Mouse (Mus musculus) gonadal fat pad, adult 2 months (tissue): ENCODE results near the gene Dock4. TPM values are rescaled to one million over a fixed set of nuclear protein-coding genes. Genes with fewer than 3 reads are reported as not detected.

ENCODE experiments used
- DNase-seq: peaks from one replicate; pipeline ENCODE4 v3.0.0-alpha.2; 2012; ENCODE audit warnings: low read depth
- polyA plus RNA-seq: library from polyadenylated mRNA; depleted of rRNA; stranded (reverse); fragments of >200 nt; gene quantifications from 2 replicates; pipeline ENCODE4 v1.2.3, GENCODE M21; 2012

The Dock4 gene
- polyA plus RNA-seq, 1 experiment: 7.0 TPM

GRCm38 (mm10) chr12:40759281-40759680 lies 313.5 kb downstream of the Dock4 start:
- no peak for DNase-seq

DNA sequence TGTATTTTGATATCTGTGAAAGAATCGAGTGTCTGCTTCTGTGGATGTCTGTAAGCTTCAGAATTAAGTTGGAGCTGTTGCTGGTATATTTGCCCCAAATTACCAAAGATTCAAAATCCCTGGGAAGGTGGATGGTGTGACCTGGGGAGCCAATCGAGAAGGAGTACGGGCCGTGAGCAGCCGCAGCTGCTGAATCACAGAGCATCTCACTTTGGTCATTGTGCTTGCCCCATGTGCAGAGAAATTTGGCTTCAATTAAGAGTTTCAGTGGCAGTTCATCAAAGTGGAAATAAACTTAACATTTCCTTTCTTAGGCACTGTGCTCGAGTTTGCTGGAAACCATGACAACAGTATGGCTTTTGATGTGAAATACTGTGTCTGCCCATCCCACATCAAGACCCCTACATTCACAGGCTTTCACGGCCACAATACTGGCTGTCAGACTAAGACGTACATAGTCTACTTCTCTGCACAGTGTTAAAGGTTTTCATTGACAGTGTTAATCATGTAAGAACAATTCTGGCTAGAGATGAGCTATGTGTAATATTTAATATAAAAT lies 321.6 kb downstream of the Dock4 start:
- DNase-seq: no peak

DNA sequence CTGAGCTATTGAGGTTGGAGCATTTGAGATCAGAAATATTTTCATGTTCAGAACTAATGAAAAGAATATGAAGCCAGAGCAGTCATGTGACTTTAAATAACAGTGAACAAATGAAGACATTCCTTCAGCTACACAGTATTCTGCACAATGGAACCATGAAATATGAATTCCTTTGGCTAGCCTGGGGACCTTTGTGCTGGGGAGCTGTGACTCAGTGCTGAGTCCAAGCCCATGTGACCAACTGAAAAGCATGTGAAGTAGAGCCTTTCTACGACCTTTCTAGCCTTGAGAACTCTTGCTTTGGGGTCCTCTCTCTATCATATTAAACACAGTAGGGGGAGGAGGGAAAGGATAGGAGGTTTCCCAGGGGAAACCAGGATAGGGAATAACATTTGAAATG lies 327.3 kb downstream of the Dock4 start:
- DNase-seq: no peak

DNA sequence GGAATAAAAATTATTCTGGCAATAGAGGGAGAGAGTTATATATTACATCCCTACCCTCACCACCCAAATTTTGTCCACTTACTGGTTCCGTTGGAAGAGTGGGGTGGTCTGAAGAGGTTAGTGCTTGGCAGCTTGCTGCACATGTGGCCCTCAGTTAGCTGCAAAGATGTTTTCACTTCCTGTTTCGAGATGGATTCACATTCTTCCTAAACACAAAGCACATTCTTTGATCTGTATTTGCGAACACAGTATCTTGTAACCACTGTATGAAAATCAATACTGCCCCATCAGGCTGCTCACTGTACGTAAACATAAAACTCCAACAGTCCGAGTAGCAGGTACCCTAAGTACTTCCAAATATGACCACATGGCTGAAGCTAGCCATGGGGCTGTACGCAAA lies 335.8 kb downstream of the Dock4 start:
- no peak for DNase-seq

GRCm38 (mm10) chr12:40788621-40789111 lies 342.9 kb downstream of the Dock4 start:
- no peak for DNase-seq

DNA sequence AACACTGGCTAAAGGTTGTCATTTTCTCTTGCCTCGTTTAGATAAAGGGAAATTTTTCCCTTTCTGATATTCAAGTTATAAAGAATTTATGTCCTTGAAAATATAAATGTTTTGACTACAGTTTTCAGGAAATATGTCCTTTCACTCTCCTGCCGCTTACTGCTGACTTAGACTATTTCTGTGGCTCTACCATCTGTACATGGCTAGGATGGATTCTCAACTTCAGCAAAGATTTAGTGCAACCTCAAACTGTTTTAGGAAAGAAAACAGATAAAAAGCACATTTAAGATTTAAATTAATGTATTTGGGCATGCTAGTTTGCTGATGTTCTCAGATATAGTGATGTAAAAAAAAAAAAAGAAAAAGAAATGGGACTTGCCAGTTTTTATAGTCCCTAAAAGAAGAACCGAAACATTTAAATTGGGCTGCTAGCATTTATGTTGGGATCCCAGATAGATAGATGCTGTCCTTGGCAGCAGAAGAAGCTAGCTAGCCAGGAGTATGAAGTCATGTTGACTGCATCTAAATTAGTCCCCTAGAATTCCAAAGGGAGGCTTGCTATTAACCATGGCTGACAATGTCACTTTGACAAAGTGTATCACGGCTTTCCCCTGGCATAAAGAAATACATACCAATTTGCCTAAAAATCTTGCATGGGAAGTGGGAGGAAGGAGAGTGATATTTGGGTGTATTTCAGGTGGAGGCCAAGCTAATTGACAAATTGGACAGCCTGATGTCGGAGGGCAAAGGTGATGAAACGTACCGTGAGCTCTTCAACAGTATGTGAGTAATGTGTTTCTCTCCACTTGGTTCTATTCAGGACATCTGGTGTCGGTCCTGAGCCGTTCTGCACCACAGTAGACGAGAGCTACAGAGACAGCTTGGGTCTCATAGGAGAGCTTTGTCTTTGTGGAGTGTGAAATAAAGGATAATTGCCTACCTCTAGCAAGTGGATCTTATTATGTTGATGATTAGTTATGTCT lies 343.9 kb downstream of the Dock4 start:
- no peak for DNase-seq

- DNase-seq: no peak
Measured at GRCm38 (mm10) chr12:40791221-40791620, 345.5 kb downstream of the Dock4 start.

DNA sequence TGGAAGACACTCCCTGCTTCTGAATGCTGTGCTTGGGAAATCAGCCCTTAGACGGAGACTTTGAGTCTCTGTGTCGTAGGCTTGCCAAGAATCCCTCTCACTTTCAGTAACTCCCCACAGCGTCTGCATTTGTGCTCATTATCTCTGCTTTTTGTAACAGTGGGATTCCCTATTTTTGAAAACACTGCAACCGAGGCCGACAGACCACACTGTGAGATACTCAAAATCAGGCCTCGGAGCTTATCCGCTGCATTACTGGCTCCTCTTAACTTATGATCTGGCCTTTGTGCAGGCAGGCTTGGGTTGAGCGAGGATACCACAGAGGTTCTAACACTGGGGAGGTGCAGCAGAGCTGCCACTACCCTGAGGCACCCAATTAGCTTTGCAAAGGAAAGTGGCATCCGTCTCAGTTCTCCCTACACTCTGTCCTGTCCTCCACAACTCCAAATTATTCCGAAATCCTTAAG lies 346.5 kb downstream of the Dock4 start:
- no peak for DNase-seq

DNA sequence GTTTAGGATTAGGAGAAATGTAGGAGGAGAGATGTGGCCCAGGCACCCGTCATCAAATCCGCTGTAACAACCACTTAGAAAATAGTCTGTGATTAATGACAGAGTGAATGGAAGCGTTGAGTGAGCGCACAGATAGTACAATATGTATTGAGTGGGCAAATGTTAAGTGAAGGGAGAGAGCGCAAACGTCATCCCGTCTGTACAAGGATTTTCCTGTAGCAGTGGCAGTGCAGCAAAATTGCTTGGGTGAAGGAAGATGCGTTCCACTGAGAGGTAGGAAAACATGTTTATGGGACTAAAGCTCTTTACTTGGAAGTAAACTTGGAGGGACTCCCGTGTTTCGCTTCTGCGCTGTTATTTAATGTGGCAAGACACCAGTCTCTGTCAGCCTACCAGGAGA lies 348.3 kb downstream of the Dock4 start:
- no peak for DNase-seq

DNA sequence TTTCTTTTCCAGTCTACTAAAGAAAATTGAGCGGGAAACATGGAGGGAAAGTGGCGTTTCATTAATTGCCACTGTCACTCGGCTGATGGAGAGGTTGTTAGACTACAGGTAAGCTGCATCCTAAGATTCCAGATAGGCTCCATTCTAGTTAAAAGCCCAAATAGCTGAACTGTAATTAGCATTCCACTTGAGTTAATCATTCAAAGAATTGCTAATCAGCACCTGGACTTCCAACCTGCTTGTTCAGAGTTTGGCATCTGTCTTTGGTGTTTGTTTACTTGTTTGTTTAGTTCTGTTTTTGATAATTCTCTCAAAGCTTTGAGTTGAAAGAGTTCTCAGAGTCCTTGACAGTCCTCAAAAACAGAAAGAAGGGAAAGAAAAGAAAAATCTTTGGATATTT lies 349.0 kb downstream of the Dock4 start:
- no peak for DNase-seq

DNA sequence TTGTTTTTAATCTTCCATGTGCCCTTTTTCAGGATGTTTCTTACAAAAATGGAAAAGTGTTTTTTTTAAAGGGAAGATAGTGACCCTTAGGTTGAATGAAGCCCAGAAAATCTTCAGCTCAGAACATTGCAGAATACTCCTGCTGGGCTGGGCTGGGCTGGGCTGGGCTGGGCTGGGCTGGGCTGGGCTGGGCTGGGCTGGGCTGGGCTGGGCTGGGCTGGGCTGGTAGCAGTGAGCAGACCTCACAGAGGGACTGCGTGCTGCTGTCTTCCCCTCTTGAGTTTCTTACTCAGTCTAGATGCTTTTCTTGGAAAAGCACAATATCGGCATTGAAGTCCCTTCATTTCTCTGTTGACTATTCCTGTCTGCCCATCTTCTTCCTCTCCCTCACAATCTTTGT lies 350.0 kb downstream of the Dock4 start:
- no peak for DNase-seq

GRCm38 (mm10) chr12:40796813-40797491 lies 351.2 kb downstream of the Dock4 start:
- DNase-seq: no peak

DNA sequence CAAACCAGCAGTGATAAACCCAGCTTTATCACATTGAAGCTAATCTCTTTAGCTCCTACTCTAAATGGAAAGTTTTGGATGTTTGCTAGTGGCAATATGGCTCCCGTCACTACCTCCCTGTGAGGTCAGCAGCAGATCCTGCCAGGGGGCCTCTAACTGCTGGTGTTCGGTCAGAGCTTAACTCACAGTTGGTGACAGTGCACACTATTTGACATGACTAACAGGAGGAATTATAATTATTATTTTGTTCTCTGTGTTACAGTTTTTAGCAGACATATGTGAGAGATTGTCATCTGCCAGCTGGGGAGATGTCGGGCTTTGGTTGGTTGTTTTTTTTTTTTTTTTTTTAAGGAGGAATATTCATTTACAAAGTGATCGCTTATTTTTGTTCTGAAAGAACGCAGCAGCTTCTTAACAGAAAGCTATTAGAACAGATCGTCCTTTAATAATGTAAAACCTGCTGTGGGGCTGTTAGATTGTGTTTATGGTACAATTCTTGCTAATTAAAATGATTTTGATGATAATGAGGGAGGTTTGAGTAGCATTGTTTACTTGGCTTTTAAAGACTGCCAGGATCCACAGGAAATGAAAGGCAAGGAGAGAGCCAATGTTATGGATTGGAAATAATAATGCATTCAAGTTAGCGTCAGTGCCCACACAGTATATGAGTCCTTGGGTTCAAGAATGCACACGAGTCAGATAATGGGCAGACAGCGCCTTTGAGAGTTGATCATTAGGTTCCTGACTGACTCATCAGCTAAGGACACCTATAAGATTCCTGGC lies 352.0 kb downstream of the Dock4 start:
- DNase-seq: no peak

DNA sequence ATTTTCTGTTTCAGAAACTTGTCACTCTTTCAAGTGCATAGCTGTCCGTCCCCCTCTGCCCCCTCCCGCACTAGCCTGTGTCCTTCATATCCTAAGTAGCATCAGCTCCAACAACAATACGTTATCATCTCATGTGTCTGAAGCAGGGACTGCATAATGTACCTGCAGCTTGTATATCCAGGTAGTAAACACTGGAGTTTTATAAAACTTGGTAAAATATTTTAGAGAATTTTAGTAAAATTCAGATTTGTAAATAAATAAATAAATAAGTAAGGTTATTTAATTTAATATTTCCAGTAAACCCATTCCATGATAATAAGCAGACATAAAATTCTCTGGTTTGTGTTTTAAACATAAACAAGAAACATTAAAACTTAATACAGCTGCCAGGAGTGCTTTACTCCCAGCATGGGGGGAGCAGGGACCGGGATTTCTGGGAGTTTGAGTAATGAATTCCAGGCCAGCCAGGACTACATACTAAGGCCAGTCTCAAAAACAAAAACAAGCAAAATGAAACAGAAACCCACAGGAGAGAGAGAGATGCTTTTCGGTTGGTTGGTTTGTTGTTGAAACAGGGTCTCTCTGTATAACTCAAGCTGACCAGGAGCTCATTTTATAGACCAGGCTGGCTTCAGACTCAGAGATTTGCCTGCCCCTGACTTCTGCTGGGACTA lies 352.7 kb downstream of the Dock4 start:
- DNase-seq: no peak

DNA sequence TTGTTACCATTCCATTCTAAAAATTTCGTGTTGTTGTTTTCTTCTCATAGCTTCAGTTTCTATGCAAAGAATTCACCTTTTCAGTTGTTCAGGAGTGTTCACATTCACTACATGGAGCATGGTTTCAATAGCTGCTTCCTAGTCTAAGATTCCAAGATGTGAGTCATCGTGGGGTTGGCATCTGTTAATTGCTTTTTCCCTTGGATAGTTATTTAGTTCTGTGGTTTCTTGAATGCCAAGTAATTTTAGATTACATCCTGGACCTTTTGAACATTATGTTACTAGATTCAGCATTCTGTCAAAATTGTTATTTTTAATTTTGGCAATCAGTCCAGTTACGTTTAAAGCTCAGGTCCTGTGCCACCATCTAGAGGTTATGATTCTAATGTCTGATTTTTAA lies 355.7 kb downstream of the Dock4 start:
- DNase-seq: no peak

GRCm38 (mm10) chr12:40805257-40805656 lies 359.5 kb downstream of the Dock4 start:
- no peak for DNase-seq

DNA sequence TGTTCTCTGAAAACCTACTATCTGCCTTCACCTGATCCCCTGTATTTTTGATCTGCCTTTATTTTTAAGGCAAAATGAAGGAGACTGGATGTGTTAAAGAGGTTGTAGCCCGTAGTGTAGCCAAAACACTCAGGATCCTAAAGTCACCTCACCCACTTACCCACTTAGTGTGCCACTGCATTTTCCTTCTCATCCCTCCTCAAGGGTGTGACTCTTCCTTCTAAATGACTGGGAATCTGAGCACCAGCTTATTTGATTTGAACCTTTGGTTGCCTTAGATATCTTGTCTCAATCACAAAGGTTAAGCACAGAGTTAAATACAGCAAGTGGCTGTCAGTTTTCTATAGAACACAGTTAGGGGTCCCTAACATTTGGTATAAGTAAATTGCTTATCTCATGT lies 362.2 kb downstream of the Dock4 start:
- no peak for DNase-seq

- DNase-seq: no peak
Measured at GRCm38 (mm10) chr12:40813474-40813873, 367.7 kb downstream of the Dock4 start.

GRCm38 (mm10) chr12:40814659-40815363 lies 369.1 kb downstream of the Dock4 start:
- DNase-seq: no peak

- DNase-seq: no peak
Measured at GRCm38 (mm10) chr12:40818046-40818708, 372.4 kb downstream of the Dock4 start.
